Mouse (Mus musculus): ENCODE data around the gene Camk1.
A peak's percentile ranks its signal among the peaks of the same experiment; 100 is the strongest.

The Camk1 gene

DNA sequence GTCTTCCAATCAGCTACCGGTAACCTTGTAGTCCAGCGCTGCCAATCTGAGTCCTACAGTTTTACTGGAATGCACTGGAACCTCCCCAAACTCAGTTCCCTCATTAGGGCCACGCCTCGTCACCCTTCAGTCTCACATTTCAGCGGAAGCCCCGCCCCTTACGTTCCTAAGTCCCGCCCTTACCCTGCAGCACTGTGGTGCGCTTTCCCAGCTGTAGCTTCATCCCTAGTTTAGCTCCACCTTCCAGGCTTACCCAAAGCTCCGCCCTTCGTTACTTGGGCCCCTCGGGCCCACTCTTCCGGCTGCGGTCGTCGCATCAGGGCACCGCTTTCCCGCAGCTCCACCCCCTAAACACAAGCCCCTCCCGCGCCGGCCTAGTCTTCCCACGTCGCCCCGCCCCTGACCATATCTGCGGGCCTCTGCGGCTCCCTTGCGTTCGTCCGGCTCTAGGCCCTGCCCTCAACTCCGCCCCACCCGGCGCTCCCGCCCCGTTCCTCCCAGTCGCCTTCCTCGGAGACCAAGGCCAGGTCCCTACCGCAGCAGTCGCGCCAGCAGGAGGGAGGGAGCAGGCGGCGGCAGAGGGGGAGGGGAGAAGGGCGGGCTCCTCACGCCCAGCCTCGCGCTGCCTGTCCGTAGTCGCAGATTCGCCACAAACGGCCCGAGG is 37.3 kb downstream of the Camk1 start:
- peak; percentile 98 for DNase-seq (ENCODE audit: low read depth, low spot score)

DNA sequence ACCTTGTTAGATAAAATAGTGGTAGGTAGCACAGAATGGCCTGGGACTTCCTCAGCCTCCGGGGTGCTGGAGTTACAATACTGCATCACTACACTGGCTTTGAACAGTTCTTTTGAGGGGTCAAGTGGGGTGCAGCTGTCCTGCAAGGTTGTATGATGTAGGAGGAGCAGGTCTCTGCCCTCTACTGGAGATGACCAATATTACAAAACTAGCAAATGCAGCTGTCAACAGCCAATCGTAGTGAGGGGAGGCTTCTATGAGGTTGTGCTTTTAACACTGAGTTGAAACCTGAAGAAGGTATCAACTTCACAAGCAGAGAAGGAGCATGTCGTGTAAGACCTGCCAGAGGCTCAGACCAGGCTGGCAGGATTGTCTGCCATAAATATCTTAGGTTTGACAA is 41.5 kb downstream of the Camk1 start:
- no peak for DNase-seq (ENCODE audit: low read depth, low spot score)

DNA sequence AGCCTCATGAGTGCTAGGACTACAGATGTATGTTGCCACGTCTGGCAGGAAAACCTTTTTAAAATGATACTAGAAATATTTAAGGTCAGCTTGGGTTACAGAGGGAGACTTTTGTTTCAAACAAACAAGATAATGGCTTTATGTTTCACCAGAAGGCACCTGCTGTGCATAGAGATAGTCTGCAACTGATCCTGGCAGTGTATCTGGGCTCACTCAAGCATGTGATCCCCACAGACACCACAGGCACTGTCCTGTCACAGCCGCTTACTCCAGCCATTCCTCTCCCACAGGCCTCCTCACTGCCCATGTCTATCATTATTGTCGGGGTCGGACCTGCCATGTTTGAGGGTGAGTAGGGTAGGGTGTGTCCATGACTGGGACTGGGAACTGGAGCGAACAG is 42.4 kb downstream of the Camk1 start:
- DNase-seq (ENCODE audit: low read depth, low spot score) = no peak

DNA sequence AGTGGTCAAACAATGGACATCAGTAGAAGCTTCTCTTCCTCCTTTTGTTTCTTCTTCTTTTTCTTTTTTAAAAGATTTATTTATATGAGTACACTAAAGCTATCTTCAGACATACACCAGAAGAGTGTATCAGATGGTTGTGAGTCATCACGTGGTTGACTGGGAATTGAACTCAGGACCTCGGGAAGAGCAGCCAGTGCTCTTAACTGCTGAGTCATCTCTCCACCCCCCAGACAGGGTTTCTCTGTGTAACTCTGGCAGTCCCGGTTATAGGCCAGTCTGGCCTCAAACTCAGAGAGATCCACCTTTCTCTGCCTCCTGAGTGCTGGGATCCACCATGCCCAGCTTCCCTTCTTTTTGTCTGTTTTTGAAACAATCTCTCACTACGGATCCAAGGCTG is 47.1 kb downstream of the Camk1 start:
- no peak for DNase-seq (ENCODE audit: low read depth, low spot score)

DNA sequence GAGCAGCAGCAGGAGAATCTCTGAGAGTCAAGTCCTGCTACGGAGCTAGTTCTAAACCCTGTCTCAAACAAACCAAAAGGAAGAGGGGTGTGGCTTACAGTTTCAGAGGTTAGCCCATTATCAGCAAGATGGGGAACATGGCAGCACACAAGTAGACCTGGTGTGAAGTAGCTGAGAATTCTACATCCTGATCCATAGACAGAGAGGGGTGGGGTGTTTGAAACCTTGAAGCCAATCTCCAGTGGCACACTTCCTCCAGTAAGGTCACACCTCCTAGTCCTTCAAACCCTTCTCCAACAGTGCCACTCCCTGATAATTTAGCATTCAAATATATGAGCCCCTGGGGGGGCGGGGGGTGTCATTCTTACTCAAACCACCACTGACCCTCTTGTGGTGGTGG is 47.7 kb downstream of the Camk1 start:
- DNase-seq (ENCODE audit: low read depth, low spot score) = no peak

DNA sequence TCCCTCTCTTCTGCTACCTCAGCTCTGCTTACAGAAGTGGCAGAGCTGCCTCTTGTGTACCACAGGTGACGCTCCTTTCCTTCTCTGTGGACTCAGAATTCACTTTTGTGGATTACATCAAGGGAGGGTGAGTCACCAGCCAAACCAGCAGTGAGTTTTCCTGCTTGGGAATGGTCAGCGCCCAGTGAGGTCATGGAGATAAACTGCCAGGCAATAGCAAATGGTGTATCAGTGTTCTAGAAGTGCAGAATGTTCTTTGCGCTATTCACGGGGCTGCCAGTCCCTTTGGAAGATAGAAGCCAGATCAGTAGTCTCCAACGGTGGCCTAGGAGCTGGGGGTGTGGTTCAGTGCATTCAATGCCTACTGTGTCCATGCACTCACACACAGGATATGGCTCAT is 50.8 kb downstream of the Camk1 start:
- DNase-seq (ENCODE audit: low read depth, low spot score) = no peak

DNA sequence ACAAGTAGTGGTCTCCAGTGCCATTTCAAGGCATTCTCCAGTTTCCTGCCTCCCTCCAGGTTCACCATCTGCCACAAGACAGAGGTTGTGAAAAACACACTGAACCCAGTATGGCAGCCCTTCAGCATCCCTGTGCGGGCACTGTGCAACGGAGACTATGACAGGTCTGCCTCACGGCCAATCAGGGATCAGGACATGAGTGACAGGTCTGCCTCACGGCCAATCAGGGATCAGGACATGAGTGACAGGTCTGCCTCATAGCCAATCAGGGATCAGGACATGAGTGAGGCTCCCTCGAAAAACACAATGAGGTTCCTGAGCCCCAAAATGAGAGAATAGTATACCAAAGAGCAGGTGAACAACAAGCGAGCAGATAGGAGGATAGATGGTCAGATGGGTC is 53.4 kb downstream of the Camk1 start:
- DNase-seq (ENCODE audit: low read depth, low spot score) = no peak

DNA sequence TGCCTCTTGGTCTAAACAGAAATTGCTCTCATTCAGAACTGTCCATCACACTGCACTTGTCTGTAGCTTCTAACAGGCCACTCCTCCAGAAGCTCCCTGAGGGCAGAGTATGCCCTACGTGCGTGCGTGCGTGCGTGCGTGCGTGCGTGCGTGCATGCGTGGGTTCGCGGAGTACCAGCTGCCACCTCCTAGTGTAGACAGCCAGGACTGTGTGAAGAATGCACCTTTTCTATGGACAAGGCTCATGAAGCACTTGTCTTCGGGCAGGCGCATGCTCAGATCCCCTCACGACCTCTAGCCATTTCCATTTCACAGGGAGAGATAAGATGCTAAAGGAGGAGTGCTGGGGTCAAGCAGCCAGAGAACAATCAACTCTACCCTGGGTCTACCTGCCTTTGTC is 54.4 kb downstream of the Camk1 start:
- no peak for DNase-seq (ENCODE audit: low read depth, low spot score)

DNA sequence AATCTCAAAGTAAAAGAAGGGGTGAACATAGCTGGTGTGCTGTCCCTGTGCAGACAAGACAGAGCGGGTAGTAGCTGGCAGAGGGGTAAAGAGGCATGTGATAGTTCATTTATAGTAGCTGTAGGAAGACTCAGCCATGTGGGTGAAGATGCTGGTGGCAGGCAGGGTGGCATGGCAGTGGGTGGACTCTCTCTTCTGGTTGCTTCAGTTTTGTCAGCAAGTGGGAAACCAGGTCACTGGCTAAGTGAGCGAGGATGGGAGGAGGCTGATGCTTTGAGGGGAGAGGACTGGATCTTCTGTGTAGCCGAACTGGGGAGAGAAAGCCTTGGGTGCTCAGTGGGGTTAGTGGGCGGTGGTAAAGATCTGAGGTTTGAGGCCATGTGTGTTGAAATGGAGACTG is 56.5 kb downstream of the Camk1 start:
- no peak for DNase-seq (ENCODE audit: low read depth, low spot score)

DNA sequence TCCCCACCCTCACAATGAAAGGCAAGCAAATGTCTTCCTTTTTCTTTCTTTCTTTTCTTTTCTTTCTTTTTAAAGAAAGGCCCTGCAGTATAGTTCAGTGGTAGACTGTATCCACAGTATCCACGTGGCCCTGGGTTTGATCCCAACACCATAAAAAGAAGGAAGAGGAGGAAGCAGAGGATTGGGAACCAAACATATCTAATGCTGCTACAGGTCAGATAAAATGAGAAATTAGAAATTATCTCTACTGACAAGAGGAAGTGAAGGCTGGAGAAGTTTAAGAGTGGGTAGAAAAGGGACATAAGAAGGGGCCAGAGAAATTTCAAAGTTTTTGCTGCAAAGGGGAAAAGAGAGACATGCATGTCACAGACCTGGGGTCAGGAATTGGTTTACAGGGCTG is 57.5 kb downstream of the Camk1 start:
- DNase-seq (ENCODE audit: low read depth, low spot score) = no peak

DNA sequence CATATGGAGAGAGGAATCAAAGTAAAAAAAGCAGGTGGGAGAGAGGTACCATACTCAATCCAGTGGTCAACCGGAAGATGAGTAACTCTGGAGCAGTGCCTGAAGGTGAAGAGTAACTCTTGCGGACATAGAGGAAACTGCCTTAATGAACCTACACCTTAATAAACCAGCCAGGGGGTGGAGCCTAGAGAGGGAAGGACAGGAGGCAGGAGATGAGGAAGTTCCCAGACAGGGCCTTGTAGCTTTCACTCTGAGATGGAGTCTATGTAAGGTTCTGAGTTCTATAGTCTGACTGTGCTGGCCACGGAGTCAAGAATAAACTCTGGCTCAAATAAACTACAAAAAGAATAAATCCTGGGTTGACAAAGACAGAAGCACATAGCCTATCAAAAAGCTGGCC is 58.9 kb downstream of the Camk1 start:
- DNase-seq (ENCODE audit: low read depth, low spot score) = no peak

Data from c-Kit-negative CD71-positive TER-119-positive erythroid progenitor cells, embryonic 14.5 days (primary cell).